Mouse (Mus musculus): Measurements from ENCODE around the gene Snrnp70. TPM values are rescaled to one million over a fixed set of nuclear protein-coding genes. Genes with fewer than 3 reads are reported as not detected.

The Snrnp70 gene
- polyA plus RNA-seq, 1 experiment from 2014 or later: 285 TPM

DNA sequence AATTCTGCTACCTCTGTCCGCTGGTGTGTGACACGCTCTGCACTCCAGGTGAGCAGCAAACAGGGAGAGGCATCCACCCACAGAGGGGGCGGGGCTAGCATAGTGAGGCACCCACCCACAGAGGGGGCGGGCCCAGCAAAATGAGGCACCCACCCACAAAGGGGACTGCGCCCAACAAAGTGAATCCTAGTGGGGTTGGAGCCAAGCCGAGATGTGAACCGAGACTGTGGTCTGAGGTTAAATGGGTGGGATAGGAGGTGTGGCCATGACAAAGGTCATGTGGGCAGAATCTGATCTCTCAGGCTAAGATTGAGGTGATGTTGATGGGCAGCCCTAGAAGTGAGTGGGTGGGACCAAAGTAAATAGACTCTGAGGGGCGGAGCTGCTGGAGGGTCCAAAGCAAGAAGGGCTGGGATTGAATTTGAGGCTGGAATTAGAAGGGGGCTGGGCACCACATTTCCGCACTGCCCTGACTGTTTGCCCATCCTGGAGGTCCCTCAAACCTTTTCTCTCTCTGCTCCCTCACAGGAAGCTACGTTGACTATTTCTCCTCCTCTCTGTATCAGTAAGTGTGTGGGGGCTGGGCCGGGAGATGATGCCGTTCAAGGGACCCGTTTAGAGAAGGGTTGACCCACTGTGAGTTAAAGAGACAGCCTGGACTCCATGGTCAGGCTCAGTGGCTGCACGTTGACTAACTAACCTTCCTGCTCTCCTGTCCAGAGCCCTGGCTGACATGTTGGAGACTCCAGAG is 57.2 kb downstream of the Snrnp70 start:
- Histone ChIP-seq H3K27me3 (peaks cover 39% of the 10 kb centered on the region), H3K4me3 (peak overlapping the region; percentile 45), H3K9ac (0 out of 2 replicates have a peak overlapping the region, but pooled peaks have one; percentile 77), H3K4me1 (peaks cover 48% of the 10 kb centered on the region), H3K9me3 (replicated peaks) (no peaks in the 10 kb centered on the region), H3K4me2 (replicated peaks) (peak overlapping the region; percentile 84), H3K36me3 (no peaks in the 10 kb centered on the region), H3K27ac (no peak overlapping the region)
- ATAC-seq (ENCODE audit: low FRiP score): no peak
- 5% methylated on average over 14 of the region's 14 CpGs for WGBS

- Histone ChIP-seq H3K4me3 (no peak overlapping the region), H3K27ac (no peak overlapping the region), H3K4me2 (replicated peaks) (no peak overlapping the region), H3K4me1 (peaks cover 56% of the 10 kb centered on the region), H3K9me3 (replicated peaks) (no peaks in the 10 kb centered on the region), H3K27me3 (peaks cover 39% of the 10 kb centered on the region), H3K9ac (no peak overlapping the region), H3K36me3 (no peaks in the 10 kb centered on the region)
- ATAC-seq (ENCODE audit: low FRiP score): no peak
- WGBS: 15% methylated on average over 4 of the region's 4 CpGs
Measured at GRCm38 (mm10) chr7:45337469-45337868, 58.1 kb downstream of the Snrnp70 start.

- 90% methylated on average over 4 of the region's 4 CpGs for WGBS
- ATAC-seq (ENCODE audit: low FRiP score): no peak
- no peak overlapping the region for H3K4me2 ChIP-seq (replicated peaks)
- H3K27me3 ChIP-seq: peaks cover 38% of the 10 kb centered on the region
- no peaks in the 10 kb centered on the region for H3K36me3 ChIP-seq
- H3K9ac ChIP-seq: no peak overlapping the region
- peaks cover 58% of the 10 kb centered on the region for H3K4me1 ChIP-seq
- H3K4me3 ChIP-seq: no peak overlapping the region
- no peaks in the 10 kb centered on the region for H3K9me3 ChIP-seq (replicated peaks)
- no peak overlapping the region for H3K27ac ChIP-seq
Measured at GRCm38 (mm10) chr7:45336319-45336718, 59.2 kb downstream of the Snrnp70 start.

GRCm38 (mm10) chr7:45335056-45335455 is 60.5 kb downstream of the Snrnp70 start, which contains the start of gene Hrc:
Gene Hrc (plus strand): TSS chr7:45335290.
- 29% methylated on average over 5 of the region's 5 CpGs for WGBS
- no peak for ATAC-seq (ENCODE audit: low FRiP score)

DNA sequence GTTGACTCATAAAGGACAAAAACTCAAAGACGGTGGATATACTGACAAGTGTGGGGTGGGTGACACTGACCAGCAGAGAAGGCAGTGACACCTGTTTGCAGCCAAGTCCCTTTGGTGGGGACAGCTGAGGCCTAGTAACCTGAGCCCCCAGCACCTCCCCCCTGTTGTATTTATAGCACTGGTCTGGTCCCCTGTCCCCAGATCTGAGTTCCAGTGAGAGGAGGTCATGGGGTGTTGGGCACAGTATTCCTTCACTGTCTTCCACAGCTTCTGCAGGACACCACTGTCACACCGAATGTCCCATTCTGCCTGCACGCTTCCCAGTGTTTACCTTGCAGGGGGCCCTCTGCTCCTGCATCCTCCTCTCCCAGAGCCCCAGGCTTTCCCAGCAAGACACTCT is 60.9 kb downstream of the Snrnp70 start:
- peaks cover 28% of the 10 kb centered on the region for H3K27me3 ChIP-seq

More at GRCm38 (mm10) chr7:45335056-45335455, 60.5 kb downstream of the Snrnp70 start, which contains the start of gene Hrc:
- peaks cover 28% of the 10 kb centered on the region for H3K27me3 ChIP-seq
- no peaks in the 10 kb centered on the region for H3K36me3 ChIP-seq
- no peak within 1 kb of the TSS for H3K4me3 ChIP-seq
- no peaks in the 10 kb centered on the region for H3K9me3 ChIP-seq (replicated peaks)
- H3K4me2 ChIP-seq (replicated peaks): peak within 1 kb of the TSS; percentile 89
- H3K4me1 ChIP-seq: peaks cover 45% of the 10 kb centered on the region
- H3K9ac ChIP-seq: no peak within 1 kb of the TSS
- no peak within 1 kb of the TSS for H3K27ac ChIP-seq

GRCm38 (mm10) chr7:45333431-45333982 is 62.0 kb downstream of the Snrnp70 start, which contains the start of gene Trpm4:
Gene Trpm4 (minus strand): TSS chr7:45333780.
- Histone ChIP-seq H3K27ac (peak within 1 kb of the TSS; percentile 49; the same call in 1 of the 2 replicates), H3K27me3 (peaks cover 28% of the 10 kb centered on the region), H3K9me3 (replicated peaks) (no peaks in the 10 kb centered on the region), H3K36me3 (no peaks in the 10 kb centered on the region), H3K4me3 (peak within 1 kb of the TSS; percentile 61), H3K4me2 (replicated peaks) (peak within 1 kb of the TSS; percentile 89), H3K9ac (peak within 1 kb of the TSS; percentile 76), H3K4me1 (peaks cover 30% of the 10 kb centered on the region)
- peak; percentile 41 for ATAC-seq (ENCODE audit: low FRiP score)
- WGBS: 2% methylated on average over 38 of the region's 38 CpGs

More for the DNA sequence above, 60.9 kb downstream of the Snrnp70 start:
- ATAC-seq (ENCODE audit: low FRiP score): no peak
- 0 out of 2 replicates have a peak overlapping the region, but pooled peaks have one; percentile 89 for H3K4me2 ChIP-seq (replicated peaks)
- no peak overlapping the region for H3K4me3 ChIP-seq
- no peak overlapping the region for H3K9ac ChIP-seq
- WGBS: 34% methylated on average over 3 of the region's 3 CpGs
- peaks cover 41% of the 10 kb centered on the region for H3K4me1 ChIP-seq
- H3K27ac ChIP-seq: no peak overlapping the region
- H3K36me3 ChIP-seq: no peaks in the 10 kb centered on the region
- H3K9me3 ChIP-seq (replicated peaks): no peaks in the 10 kb centered on the region

DNA sequence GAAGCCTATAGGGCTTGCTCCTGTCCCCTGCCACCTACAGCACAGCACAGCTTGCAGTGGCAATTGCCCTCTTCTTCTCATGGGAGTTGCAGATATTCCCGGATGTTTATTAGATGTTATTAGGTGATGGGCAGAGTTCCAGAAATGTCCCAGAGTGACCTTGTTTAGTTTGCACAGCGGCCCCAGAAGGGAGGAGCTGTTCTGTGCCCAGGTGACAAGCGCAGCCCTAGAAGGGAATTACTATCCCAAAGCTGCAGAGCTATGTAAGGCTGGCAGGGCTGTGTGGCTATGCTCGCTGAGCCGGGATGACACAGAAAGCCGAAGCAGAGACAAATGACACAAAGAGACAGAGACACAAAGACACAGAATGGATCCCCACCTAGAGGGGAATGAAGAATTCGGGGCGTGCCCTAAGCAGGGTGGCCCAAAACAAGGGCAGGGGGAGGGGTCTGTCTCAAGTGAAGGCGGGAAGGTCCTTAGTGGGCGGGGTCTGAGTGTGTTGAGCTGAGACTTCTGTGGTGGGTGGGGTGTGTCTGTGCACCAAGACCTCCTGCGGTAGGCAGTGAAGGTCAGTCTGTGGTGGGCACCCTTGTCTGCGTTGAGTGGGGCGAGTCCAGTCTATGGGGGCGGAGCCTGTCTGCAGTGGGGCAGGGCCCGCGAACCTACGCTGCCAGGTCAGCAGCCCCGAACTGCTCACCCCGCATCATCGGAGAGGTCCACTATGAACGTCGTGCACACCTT is 62.7 kb downstream of the Snrnp70 start:
- Histone ChIP-seq H3K9ac (peak overlapping the region; percentile 76), H3K4me1 (peaks cover 24% of the 10 kb centered on the region), H3K4me3 (peak overlapping the region; percentile 61), H3K27me3 (peaks cover 25% of the 10 kb centered on the region), H3K4me2 (replicated peaks) (peak overlapping the region; percentile 89), H3K9me3 (replicated peaks) (no peaks in the 10 kb centered on the region), H3K36me3 (no peaks in the 10 kb centered on the region), H3K27ac (0 out of 2 replicates have a peak overlapping the region, but pooled peaks have one; percentile 49)
- WGBS: 4% methylated on average over 21 of the region's 22 CpGs
- peak; percentile 32 for ATAC-seq (ENCODE audit: low FRiP score)

DNA sequence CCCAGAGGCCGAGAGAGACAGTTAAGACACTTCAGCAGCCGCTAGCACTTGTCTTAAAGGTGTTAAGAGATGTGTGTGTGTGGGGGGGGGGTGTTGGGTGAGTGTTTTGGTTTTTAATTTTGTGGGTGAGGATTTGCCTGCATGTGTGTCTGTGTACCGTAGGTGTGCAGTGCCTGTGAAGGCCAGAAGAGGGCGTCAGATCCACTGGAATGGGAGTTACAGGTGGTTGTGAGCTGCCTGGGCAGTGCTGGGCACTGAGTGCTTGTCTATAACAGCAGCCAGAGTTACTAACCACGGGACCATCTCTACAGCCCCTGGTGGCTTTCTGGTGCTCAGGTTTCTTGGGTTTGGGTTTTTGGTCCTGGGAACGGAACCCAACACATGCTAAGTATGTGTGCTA is 64.0 kb downstream of the Snrnp70 start:
- Histone ChIP-seq H3K4me1 (peaks cover 22% of the 10 kb centered on the region), H3K27me3 (peaks cover 14% of the 10 kb centered on the region), H3K36me3 (no peaks in the 10 kb centered on the region), H3K4me3 (no peak overlapping the region), H3K9ac (no peak overlapping the region), H3K27ac (no peak overlapping the region), H3K4me2 (replicated peaks) (no peak overlapping the region), H3K9me3 (replicated peaks) (no peaks in the 10 kb centered on the region)
- 80% methylated on average over 6 of the region's 6 CpGs for WGBS
- no peak for ATAC-seq (ENCODE audit: low FRiP score)

DNA sequence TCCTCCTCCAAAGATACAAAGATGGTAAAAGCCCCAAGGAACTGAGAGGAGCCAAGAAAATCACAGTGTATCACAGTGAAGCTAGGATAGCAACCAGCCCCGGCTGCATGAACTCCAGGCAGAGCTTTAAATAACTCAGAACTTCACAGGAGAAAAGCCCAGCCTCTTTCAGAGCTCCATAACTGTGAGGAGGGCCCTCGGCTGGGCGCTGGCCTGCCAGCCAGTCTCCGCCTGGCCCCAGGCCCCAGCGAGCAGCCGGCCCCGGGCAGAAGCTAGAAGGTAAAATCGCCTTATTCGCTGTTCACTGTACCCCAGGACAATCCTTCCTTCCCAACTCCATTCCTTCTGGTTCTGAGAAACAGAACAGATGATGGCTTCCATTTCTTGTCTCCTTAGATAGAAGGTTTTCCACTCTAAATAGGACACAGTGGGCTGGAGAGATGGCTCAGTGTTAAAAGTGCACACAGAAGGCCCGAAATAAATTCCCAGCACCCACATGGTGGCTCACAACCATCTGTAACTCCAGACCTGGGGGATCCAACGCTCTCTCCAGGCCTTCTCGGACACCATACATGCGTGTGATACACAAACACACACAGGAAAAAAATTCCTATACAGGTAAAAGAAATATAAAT is 66.6 kb downstream of the Snrnp70 start:
- ATAC-seq (ENCODE audit: low FRiP score): no peak
- Histone ChIP-seq H3K27ac (no peak overlapping the region), H3K4me1 (peaks cover 11% of the 10 kb centered on the region), H3K36me3 (peaks cover 8% of the 10 kb centered on the region; the same call in 1 of the 2 replicates), H3K9me3 (replicated peaks) (no peaks in the 10 kb centered on the region), H3K27me3 (no peaks in the 10 kb centered on the region), H3K4me2 (replicated peaks) (no peak overlapping the region), H3K4me3 (no peak overlapping the region), H3K9ac (no peak overlapping the region)
- 80% methylated on average over 13 of the region's 13 CpGs for WGBS
